Mouse (Mus musculus): ENCODE measurements around the gene Tnfsf13b. TPM values are rescaled to one million over a fixed set of nuclear protein-coding genes. Genes with fewer than 3 reads are reported as not detected.

Gene Tnfsf13b
- 6.7 and 8.0 TPM in 2 replicates for polyA plus RNA-seq (2014; fragmentation: Nextera tagmentation; extraction: Ambion mirVana)

DNA sequence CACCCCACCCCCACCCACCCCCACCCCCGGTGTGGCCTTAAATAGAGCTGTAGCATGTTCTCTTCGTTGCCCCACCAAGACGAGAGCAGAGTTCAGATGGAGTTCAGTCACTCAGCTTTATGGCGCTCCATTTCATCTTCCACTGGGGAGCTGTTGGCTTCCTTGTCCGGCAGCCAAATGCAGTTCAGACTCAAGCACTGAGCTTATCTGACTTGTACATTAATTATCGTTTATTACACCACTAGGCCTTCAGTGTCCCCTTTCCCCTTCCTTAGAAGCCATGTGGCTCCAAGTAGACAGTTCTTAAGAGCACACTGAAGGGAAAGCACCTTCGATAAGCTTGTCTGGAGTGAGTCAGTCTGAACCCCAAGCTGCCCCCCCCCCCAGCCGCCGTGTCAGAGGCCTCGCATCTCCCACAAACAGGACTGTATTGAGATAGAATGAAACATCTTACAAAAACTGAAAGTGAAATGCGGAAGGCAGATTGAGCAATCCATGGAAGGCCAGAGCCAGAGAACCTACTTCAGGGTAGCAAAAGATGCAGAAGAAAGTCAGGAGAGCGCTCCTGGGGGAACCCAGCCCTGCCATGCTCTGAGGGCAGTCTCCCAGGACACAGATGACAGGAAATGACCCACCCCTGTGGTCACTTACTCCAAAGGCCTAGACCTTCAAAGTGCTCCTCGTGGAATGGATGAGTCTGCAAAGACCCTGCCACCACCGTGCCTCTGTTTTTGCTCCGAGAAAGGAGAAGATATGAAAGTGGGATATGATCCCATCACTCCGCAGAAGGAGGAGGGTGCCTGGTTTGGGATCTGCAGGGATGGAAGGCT, at the start of gene Tnfsf13b:
Tnfsf13b (plus strand) TSS at position 312 of the 830 bp plus-strand sequence.
- Histone ChIP-seq H3K4me1 (ENCODE audit: control insufficient read depth, insufficient read depth, low read length) (peaks cover 8% of the 10 kb centered on the region; the same call in 1 of the 2 replicates), H3K9me3 (ENCODE audit: control insufficient read depth, low read length) (no peaks in the 10 kb centered on the region), H3K36me3 (ENCODE audit: control insufficient read depth, insufficient read depth, low read length) (no peaks in the 10 kb centered on the region), H3K9ac (ENCODE audit: low read depth, low read length) (peak within 1 kb of the TSS; percentile 47), H3K27me3 (ENCODE audit: control insufficient read depth, insufficient read depth, low read length) (no peaks in the 10 kb centered on the region), H3K4me2 (replicated peaks; ENCODE audit: low read depth, low read length) (peak within 1 kb of the TSS; percentile 85), H3K4me3 (ENCODE audit: low read length) (peak within 1 kb of the TSS; percentile 41), H3K27ac (ENCODE audit: low read depth, low read length) (peak within 1 kb of the TSS; percentile 78)
- ATAC-seq (ENCODE audit: low FRiP score, low TSS enrichment), result peak; percentile 90
- WGBS, result 50% methylated on average over 16 of the region's 16 CpGs

DNA sequence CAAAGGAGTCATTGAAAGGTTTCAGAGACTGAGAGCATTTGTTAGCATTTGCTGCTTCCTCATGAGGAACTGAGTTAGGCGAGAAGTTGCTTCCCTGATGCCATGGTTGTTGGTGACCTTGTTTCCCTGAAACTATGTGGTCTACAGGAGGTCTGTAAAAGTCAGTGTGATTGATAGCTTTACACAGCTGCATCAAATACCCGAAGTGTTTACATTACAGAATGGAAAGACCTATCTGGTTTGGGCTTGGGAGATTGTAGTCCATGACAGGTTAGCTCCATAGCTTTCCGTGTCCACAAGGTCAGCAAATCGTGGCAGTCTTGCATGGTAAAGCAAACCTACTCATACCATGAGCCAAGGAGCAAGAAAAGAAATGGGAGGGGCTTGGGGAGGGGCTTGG, 47.9 kb upstream of the Tnfsf13b start:
- H3K27ac ChIP-seq (ENCODE audit: low read depth, low read length), result no peak overlapping the region
- H3K4me3 ChIP-seq (ENCODE audit: low read length), result no peak overlapping the region
- no peak overlapping the region for H3K9ac ChIP-seq (ENCODE audit: low read depth, low read length)
- no peaks in the 10 kb centered on the region for H3K27me3 ChIP-seq (ENCODE audit: control insufficient read depth, insufficient read depth, low read length)
- 53% methylated on average over 4 of the region's 4 CpGs for WGBS
- H3K9me3 ChIP-seq (ENCODE audit: control insufficient read depth, low read length), result no peaks in the 10 kb centered on the region
- no peaks in the 10 kb centered on the region for H3K4me1 ChIP-seq (ENCODE audit: control insufficient read depth, insufficient read depth, low read length)
- no peak for ATAC-seq (ENCODE audit: low FRiP score, low TSS enrichment)
- no peak overlapping the region for H3K4me2 ChIP-seq (replicated peaks; ENCODE audit: low read depth, low read length)
- H3K36me3 ChIP-seq (ENCODE audit: control insufficient read depth, insufficient read depth, low read length), result no peaks in the 10 kb centered on the region

DNA sequence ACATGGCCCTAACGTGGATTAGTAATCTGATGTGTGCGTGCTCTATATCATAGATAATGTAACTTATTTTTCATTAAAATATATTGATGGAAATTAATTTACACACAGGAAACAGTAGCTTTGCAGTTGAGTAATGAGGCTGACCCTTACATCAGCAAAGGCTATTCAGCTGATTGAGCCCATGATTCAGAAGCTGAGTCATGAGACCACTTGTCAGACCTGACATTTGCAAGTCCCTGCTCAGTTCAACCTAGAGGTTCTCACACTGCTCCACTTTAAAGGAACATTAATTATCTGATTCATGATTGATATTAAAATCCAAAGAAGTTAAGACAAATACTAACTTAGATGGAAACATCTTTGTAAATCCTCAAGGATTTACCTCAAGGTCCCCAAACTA, 46.3 kb upstream of the Tnfsf13b start:
- WGBS, result 85% methylated on average over 2 of the region's 2 CpGs
- Histone ChIP-seq H3K9me3 (ENCODE audit: control insufficient read depth, low read length) (no peaks in the 10 kb centered on the region), H3K27me3 (ENCODE audit: control insufficient read depth, insufficient read depth, low read length) (no peaks in the 10 kb centered on the region), H3K36me3 (ENCODE audit: control insufficient read depth, insufficient read depth, low read length) (no peaks in the 10 kb centered on the region), H3K9ac (ENCODE audit: low read depth, low read length) (no peak overlapping the region), H3K4me1 (ENCODE audit: control insufficient read depth, insufficient read depth, low read length) (no peaks in the 10 kb centered on the region), H3K4me3 (ENCODE audit: low read length) (no peak overlapping the region), H3K4me2 (replicated peaks; ENCODE audit: low read depth, low read length) (no peak overlapping the region), H3K27ac (ENCODE audit: low read depth, low read length) (no peak overlapping the region)
- ATAC-seq (ENCODE audit: low FRiP score, low TSS enrichment), result no peak

DNA sequence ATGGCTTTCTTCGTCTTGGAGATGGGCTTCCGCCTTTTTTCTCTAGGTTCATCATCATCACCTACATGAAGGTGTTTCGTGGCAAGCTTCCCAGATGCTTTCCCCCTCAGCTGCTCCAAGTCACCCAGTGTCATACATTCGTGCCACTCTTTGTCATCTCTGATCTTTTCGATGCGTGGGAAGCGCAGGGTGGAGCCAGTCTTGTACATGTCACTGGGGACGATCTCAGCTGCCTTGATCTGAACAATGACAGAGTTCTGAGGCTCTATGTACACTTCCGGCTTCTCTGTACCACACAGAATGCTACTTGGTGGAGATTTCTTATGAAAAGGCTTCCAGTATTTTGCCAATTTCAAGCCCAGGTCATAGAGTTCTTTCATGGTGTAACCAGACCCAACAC, 34.4 kb upstream of the Tnfsf13b start:
- Histone ChIP-seq H3K4me3 (ENCODE audit: low read length) (no peak overlapping the region), H3K9ac (ENCODE audit: low read depth, low read length) (no peak overlapping the region), H3K4me1 (ENCODE audit: control insufficient read depth, insufficient read depth, low read length) (no peaks in the 10 kb centered on the region; the same call in 1 of the 2 replicates), H3K9me3 (ENCODE audit: control insufficient read depth, low read length) (no peaks in the 10 kb centered on the region), H3K4me2 (replicated peaks; ENCODE audit: low read depth, low read length) (no peak overlapping the region), H3K36me3 (ENCODE audit: control insufficient read depth, insufficient read depth, low read length) (peaks cover 30% of the 10 kb centered on the region), H3K27me3 (ENCODE audit: control insufficient read depth, insufficient read depth, low read length) (no peaks in the 10 kb centered on the region), H3K27ac (ENCODE audit: low read depth, low read length) (no peak overlapping the region)
- no peak for ATAC-seq (ENCODE audit: low FRiP score, low TSS enrichment)
- WGBS, result 94% methylated on average over 9 of the region's 9 CpGs

DNA sequence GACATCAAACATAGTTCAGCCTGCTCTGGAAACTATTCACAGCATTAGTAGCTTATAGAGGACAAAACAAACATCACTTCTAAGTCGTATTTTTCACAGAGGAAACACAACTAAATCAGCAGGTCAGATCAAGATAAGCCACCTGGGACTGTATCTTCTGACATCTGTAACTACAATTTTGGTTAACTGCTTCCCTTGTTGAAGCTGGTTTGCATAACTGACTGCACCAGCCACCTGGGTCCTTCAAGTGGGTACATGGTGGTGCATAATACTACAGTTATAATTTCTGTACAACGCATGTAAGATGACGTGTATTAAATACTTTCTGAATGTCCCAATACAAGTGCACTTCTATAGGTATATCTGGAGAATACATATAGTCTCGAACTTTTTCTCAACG, 31.0 kb upstream of the Tnfsf13b start:
- peak overlapping the region; percentile 61 for H3K4me2 ChIP-seq (replicated peaks; ENCODE audit: low read depth, low read length)
- WGBS, result 42% methylated on average over 5 of the region's 5 CpGs
- no peak for ATAC-seq (ENCODE audit: low FRiP score, low TSS enrichment)

DNA sequence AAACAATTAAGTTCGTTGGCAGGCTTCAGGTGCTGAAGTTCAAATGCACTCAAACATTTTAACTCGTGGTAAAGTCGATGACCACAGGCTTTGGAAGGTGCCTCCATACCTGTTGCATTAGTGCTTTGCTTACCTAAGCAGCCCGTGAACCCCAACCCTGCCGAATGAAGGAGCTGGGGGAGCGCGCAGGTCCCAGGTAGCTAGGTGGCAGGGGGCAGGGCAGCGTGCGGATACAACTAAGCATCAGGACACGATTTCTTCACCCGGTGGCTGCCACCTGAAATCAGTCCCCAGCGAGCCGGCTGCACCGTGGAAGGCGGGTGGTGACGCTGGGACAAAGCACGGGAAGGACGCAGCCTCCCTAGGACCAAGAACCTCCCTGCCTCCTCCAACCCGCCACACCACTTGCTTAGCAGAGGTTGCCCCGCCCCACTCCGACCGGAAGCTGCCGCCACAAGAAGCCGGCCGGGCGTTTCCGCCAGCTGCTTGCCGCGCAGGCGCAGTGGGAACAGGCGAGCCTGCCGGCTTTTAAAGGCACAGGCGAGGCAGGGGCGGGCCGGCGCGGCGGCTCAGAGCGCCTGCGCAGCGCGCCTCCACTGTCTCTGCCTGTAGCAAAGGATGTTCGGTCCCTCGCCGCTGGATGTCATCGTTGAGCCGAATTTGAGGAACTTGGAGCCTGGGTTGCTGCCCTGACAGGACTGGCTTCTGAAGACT, 30.2 kb upstream of the Tnfsf13b start:
- H3K4me1 ChIP-seq (ENCODE audit: control insufficient read depth, insufficient read depth, low read length), result peaks cover 16% of the 10 kb centered on the region
- peak overlapping the region; percentile 66 for H3K4me3 ChIP-seq (ENCODE audit: low read length)
- peak overlapping the region; percentile 47; the same call in 1 of the 2 replicates for H3K27ac ChIP-seq (ENCODE audit: low read depth, low read length)
- H3K9me3 ChIP-seq (ENCODE audit: control insufficient read depth, low read length), result no peaks in the 10 kb centered on the region
- under 1% methylated on average over 47 of the region's 47 CpGs for WGBS
- peak overlapping the region; percentile 75 for H3K9ac ChIP-seq (ENCODE audit: low read depth, low read length)
- H3K27me3 ChIP-seq (ENCODE audit: control insufficient read depth, insufficient read depth, low read length), result no peaks in the 10 kb centered on the region
- H3K4me2 ChIP-seq (replicated peaks; ENCODE audit: low read depth, low read length), result peak overlapping the region; percentile 78
- H3K36me3 ChIP-seq (ENCODE audit: control insufficient read depth, insufficient read depth, low read length), result peaks cover 25% of the 10 kb centered on the region
- ATAC-seq (ENCODE audit: low FRiP score, low TSS enrichment), result peak; percentile 96

More for the DNA sequence above, 31.0 kb upstream of the Tnfsf13b start:
- peaks cover 16% of the 10 kb centered on the region for H3K4me1 ChIP-seq (ENCODE audit: control insufficient read depth, insufficient read depth, low read length)
- H3K27ac ChIP-seq (ENCODE audit: low read depth, low read length), result no peak overlapping the region
- H3K9ac ChIP-seq (ENCODE audit: low read depth, low read length), result peak overlapping the region; percentile 75; the same call in 1 of the 2 replicates
- H3K36me3 ChIP-seq (ENCODE audit: control insufficient read depth, insufficient read depth, low read length), result peaks cover 27% of the 10 kb centered on the region
- H3K9me3 ChIP-seq (ENCODE audit: control insufficient read depth, low read length), result no peaks in the 10 kb centered on the region
- peak overlapping the region; percentile 66 for H3K4me3 ChIP-seq (ENCODE audit: low read length)
- H3K27me3 ChIP-seq (ENCODE audit: control insufficient read depth, insufficient read depth, low read length), result no peaks in the 10 kb centered on the region

DNA sequence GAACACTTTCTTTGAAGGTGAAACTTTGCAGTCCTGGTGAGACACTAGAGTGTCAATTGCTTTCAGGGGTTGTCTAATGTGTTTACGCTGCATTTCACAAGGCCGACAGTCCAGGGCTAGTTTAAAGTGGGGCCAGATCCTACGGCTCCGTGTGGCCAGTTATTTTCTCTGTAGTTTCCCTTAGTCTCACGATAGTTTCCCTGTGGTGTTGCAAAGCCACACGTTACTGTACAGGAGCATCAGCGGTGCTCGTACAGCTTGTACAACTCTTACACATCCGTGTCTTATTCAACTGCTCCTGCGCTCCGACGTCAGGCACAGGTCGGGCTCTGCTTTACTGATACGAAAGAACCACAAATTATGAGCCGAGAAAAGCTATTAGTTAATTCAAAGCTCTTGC, 29.3 kb upstream of the Tnfsf13b start:
- H3K9ac ChIP-seq (ENCODE audit: low read depth, low read length), result peak overlapping the region; percentile 93
- ATAC-seq (ENCODE audit: low FRiP score, low TSS enrichment), result no peak
- peak overlapping the region; percentile 78 for H3K4me2 ChIP-seq (replicated peaks; ENCODE audit: low read depth, low read length)
- peak overlapping the region; percentile 91 for H3K4me3 ChIP-seq (ENCODE audit: low read length)
- H3K27ac ChIP-seq (ENCODE audit: low read depth, low read length), result peak overlapping the region; percentile 74; the same call in 1 of the 2 replicates
- no peaks in the 10 kb centered on the region for H3K27me3 ChIP-seq (ENCODE audit: control insufficient read depth, insufficient read depth, low read length)
- H3K9me3 ChIP-seq (ENCODE audit: control insufficient read depth, low read length), result no peaks in the 10 kb centered on the region
- peaks cover 16% of the 10 kb centered on the region for H3K36me3 ChIP-seq (ENCODE audit: control insufficient read depth, insufficient read depth, low read length)
- WGBS, result 33% methylated on average over 15 of the region's 15 CpGs
- H3K4me1 ChIP-seq (ENCODE audit: control insufficient read depth, insufficient read depth, low read length), result peaks cover 16% of the 10 kb centered on the region

DNA sequence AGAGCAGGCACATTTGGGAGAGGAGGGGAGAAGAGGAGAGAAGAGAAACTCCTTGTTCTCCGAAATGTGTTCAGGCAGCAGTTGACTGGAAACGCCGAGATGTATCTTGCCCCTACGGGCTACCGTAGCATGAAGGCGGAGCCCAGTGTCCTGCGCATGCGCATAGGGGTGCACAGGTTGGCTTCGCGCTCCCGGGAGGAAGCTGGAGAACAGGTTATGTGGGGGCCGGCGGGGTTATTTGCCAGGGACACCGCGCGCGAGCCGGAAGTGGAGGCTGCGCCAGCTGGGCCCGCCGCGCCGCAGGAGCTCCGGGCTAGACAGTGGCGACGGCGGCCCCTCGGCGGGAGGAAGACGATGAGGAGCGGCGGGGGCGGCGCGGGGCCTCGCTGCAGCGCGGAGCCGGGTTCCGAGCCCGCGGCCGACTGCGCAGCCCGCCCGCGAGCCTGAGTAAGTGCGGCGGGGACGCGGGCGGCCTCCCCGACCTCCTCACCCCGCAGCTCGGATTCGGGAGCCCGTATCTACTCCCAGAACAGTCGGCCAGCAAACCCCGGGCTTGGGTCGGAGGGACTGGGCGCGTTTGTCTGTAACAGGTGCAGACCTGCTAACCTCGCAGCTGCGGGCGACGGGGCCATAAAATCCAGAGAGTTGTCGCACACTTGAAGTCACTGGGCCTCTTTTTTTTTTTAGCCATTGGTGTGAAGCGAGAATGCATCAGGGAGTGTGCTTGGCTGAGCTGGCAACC, 28.5 kb upstream of the Tnfsf13b start, which contains the start of the genes Lig4 and Abhd13:
Lig4 (minus strand) TSS at position 114 of the 742 bp plus-strand sequence.
Abhd13 (plus strand) TSS at position 135 of the 742 bp plus-strand sequence.
- Histone ChIP-seq H3K4me3 (ENCODE audit: low read length) (peak within 1 kb of the TSS; percentile 91), H3K4me1 (ENCODE audit: control insufficient read depth, insufficient read depth, low read length) (peaks cover 16% of the 10 kb centered on the region), H3K27me3 (ENCODE audit: control insufficient read depth, insufficient read depth, low read length) (no peaks in the 10 kb centered on the region), H3K9me3 (ENCODE audit: control insufficient read depth, low read length) (no peaks in the 10 kb centered on the region), H3K36me3 (ENCODE audit: control insufficient read depth, insufficient read depth, low read length) (peaks cover 8% of the 10 kb centered on the region), H3K9ac (ENCODE audit: low read depth, low read length) (peak within 1 kb of the TSS; percentile 93), H3K27ac (ENCODE audit: low read depth, low read length) (peak within 1 kb of the TSS; percentile 81), H3K4me2 (replicated peaks; ENCODE audit: low read depth, low read length) (peak within 1 kb of the TSS; percentile 78)
- WGBS, result under 1% methylated on average over 68 of the region's 68 CpGs
- ATAC-seq (ENCODE audit: low FRiP score, low TSS enrichment), result peak; percentile 74

Data from kidney, embryonic 14.5 days (tissue).